ENCODE assay signal across 8 mouse cellular contexts in the genomic region with DNA sequence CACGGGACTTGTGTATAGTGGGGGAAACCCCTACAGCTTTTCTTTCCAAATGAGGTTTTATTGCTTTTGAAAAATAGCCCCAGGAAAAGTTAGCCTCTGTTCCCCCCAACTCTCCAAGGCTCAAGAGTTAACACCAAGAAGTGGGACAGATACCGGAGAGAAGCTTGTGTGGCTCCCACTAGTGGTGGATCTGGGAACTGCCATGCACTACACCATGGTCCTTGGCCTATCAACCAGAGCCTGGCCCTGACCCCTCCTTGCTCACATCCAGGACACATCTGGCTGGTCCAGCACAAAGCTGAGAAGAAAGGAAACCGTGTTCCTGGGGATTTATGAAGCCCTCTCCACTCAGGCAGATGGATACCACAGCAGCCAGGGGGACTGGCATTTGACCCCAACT.
DNase-seq lines count a peak whose midpoint lies in the region; TF ChIP-seq lines count a peak whose summit lies in the region.

No protein-coding gene starts in this region.

- H3K4me3 ChIP-seq in ES-Bruce4 (ENCODE audit: low read depth, low read length): no peak overlapping the region
- no peak overlapping the region for H3K4me3 ChIP-seq in liver, adult 2 months (ENCODE audit: insufficient read depth, low read depth, low read length)
- H3K4me3 ChIP-seq in small intestine, adult 2 months (ENCODE audit: low read depth, low read length): no peak overlapping the region

- no peaks in the 10 kb centered on the region for H3K36me3 ChIP-seq in ES-Bruce4 (ENCODE audit: control insufficient read depth, insufficient read depth, low read length, poor library complexity, severe bottlenecking)
- no peaks in the 10 kb centered on the region for H3K36me3 ChIP-seq in liver, adult 2 months (ENCODE audit: control insufficient read depth, insufficient read depth, low read length)
- no peaks in the 10 kb centered on the region; the same call in 1 of the 2 replicates for H3K36me3 ChIP-seq in small intestine, adult 2 months (ENCODE audit: control insufficient read depth, insufficient read depth, low read length)

- no peak for TF ChIP-seq EP300 in ES-Bruce4 (IDR thresholded peaks at IDR 0.05; ENCODE audit: insufficient read depth, low read depth, low read length)

- no peaks in the 10 kb centered on the region for H3K79me2 ChIP-seq in liver, adult 2 months (ENCODE audit: control insufficient read depth, insufficient read depth, low read length)

- DNase-seq in layer of hippocampus, adult 11-12 months (ENCODE audit: low spot score): peak; percentile 36
- no peak for DNase-seq in layer of hippocampus, adult 9-10 months (ENCODE audit: low spot score)
- DNase-seq in adrenal gland, adult 8-10 months: peak; percentile 26
- DNase-seq in forelimb bud, embryonic 11.5 days (ENCODE audit: low read depth, low spot score): peak; percentile 67
- peak; percentile 8 for DNase-seq in liver, adult 2 months (ENCODE audit: extremely low read depth, low read depth, low spot score)
- DNase-seq in layer of hippocampus, adult 9-11 months: no peak

- WGBS in liver, adult 2 months: 66% methylated on average over 3 of the region's 3 CpGs
- WGBS in small intestine, adult 2 months: 63% methylated on average over 3 of the region's 3 CpGs

- H3K27me3 ChIP-seq in ES-Bruce4 (ENCODE audit: control insufficient read depth, insufficient read depth, low read length, poor library complexity, severe bottlenecking): no peaks in the 10 kb centered on the region
- no peaks in the 10 kb centered on the region for H3K27me3 ChIP-seq in liver, adult 2 months (ENCODE audit: control insufficient read depth, insufficient read depth, low read length)
- no peaks in the 10 kb centered on the region for H3K27me3 ChIP-seq in small intestine, adult 2 months (ENCODE audit: control insufficient read depth, insufficient read depth, low read length)

- no peaks in the 10 kb centered on the region for H3K4me1 ChIP-seq in ES-Bruce4 (ENCODE audit: control insufficient read depth, insufficient read depth, low read length)
- no peaks in the 10 kb centered on the region for H3K4me1 ChIP-seq in liver, adult 2 months (ENCODE audit: control insufficient read depth, insufficient read depth, low read length)
- no peaks in the 10 kb centered on the region for H3K4me1 ChIP-seq in small intestine, adult 2 months (ENCODE audit: control insufficient read depth, insufficient read depth, insufficient read length, low read length)

- H3K9ac ChIP-seq in ES-Bruce4 (ENCODE audit: low read depth, poor library complexity, severe bottlenecking): no peak overlapping the region
- no peak overlapping the region for H3K9ac ChIP-seq in liver, adult 2 months (ENCODE audit: low read depth, low read length)

- no peak overlapping the region for H3K27ac ChIP-seq in ES-Bruce4 (ENCODE audit: insufficient read depth, low read length)
- H3K27ac ChIP-seq in liver, adult 2 months (replicated peaks; ENCODE audit: insufficient read depth, low read depth, low read length): no peak overlapping the region
- no peak overlapping the region for H3K27ac ChIP-seq in small intestine, adult 2 months (ENCODE audit: insufficient read depth, low read depth, low read length)

- no peaks in the 10 kb centered on the region for H3K9me3 ChIP-seq in ES-Bruce4 (replicated peaks; ENCODE audit: control insufficient read depth, insufficient read depth, low read length, poor library complexity, severe bottlenecking)

- peak; percentile 89 for TF ChIP-seq CTCF in ES-Bruce4 (IDR thresholded peaks at IDR 0.05; ENCODE audit: low read depth, low read length)
- TF ChIP-seq CTCF in liver, adult 2 months (IDR thresholded peaks at IDR 0.05; ENCODE audit: low read depth, low read length): peak; percentile 80
- peak; percentile 75; the same call in 1 of the 2 replicates for TF ChIP-seq CTCF in small intestine, adult 2 months (IDR thresholded peaks at IDR 0.05; ENCODE audit: extremely low read depth, insufficient read length, insufficient replicate concordance, low read depth, low read length)

- no peak for TF ChIP-seq POLR2A in ES-Bruce4 (IDR thresholded peaks at IDR 0.05; ENCODE audit: insufficient read depth, low read length)
- no peak for TF ChIP-seq POLR2A in liver, adult 2 months (IDR thresholded peaks at IDR 0.05; ENCODE audit: extremely low read depth, insufficient read depth, low read length)
- TF ChIP-seq POLR2A in small intestine, adult 2 months (IDR thresholded peaks at IDR 0.05; ENCODE audit: low read depth, low read length): no peak

Comparison
In these comparisons a context has a peak if more than half of its experiments do, and no peak if none do; other contexts are left out.
1. DNase-seq: peak in layer of hippocampus, adult 11-12 months (single experiment), adrenal gland, adult 8-10 months (single experiment), forelimb bud, embryonic 11.5 days (single experiment) and liver, adult 2 months (single experiment); none in layer of hippocampus, adult 9-10 months (single experiment) and layer of hippocampus, adult 9-11 months (single experiment).
2. Peak in every context shown above with its lines, with median percentiles within 50 percentile points of each other: CTCF ChIP-seq.